Mouse (Mus musculus) spleen, adult 2 months (tissue): ENCODE results near the gene Top1.

Experiments used
- CTCF ChIP-seq: fragments of 200-500 bp; IDR thresholded peaks from 2 replicates; pipeline ENCODE4 v1.5.1; 2011; ENCODE audit warnings: mild to moderate bottlenecking, inconsistent platforms; ENCODE audit not compliant: insufficient read depth, insufficient read length, insufficient replicate concordance; ENCODE audit errors: extremely low read depth
- POLR2A ChIP-seq: fragments of 200-500 bp; IDR thresholded peaks from 2 replicates; pipeline ENCODE4 v1.6.1; 2011; ENCODE audit warnings: low read depth, low read length, inconsistent platforms

DNA sequence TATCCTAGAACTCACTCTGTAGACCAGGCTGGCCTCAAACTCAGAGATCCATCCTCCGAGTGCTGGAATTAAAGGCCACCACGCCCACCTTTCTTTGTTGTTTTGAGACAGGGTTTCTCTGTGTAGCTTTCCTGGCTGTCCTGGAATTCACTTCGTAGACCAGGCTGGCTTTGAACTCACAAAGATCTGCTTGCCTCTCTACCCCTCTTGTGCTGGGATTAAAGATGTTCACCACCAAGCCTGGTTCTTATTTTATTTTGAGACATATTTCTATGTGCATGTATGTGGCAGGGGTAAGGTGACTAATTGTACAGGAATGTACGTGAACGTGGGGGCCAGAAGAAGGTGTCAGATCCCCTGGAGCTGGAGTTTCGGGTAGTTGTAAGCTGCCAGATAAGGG, 27.9 kb upstream of the Top1 start:
- no peak for TF ChIP-seq CTCF
- TF ChIP-seq POLR2A = no peak
